Mouse (Mus musculus): Measurements from ENCODE around the gene Cadm1. TPM values are rescaled to one million over a fixed set of nuclear protein-coding genes. Genes with fewer than 3 reads are reported as not detected.

The Cadm1 gene
- polyA plus RNA-seq, 1 experiment from 2014 or later: 96.0 TPM

GRCm38 (mm10) chr9:47867474-47867873 is 337.5 kb downstream of the Cadm1 start:
- Histone ChIP-seq H3K4me1 (replicated peaks; ENCODE audit: control insufficient read depth, insufficient read depth, low read length) (no peaks in the 10 kb centered on the region), H3K27ac (ENCODE audit: low read length) (no peak overlapping the region), H3K9ac (ENCODE audit: low read length) (no peak overlapping the region), H3K27me3 (ENCODE audit: control insufficient read depth, insufficient read depth, low read depth, low read length) (no peaks in the 10 kb centered on the region), H3K36me3 (ENCODE audit: control insufficient read depth, insufficient read depth, low read length) (no peaks in the 10 kb centered on the region), H3K4me2 (ENCODE audit: low read depth, low read length) (no peak overlapping the region), H3K4me3 (ENCODE audit: low read length) (no peak overlapping the region), H3K9me3 (ENCODE audit: control insufficient read depth, low read length) (no peaks in the 10 kb centered on the region)
- ATAC-seq (ENCODE audit: low read depth): no peak
- WGBS: 90% methylated on average over 7 of the region's 7 CpGs

GRCm38 (mm10) chr9:47869661-47870060 is 339.7 kb downstream of the Cadm1 start:
- no peak overlapping the region for H3K4me3 ChIP-seq (ENCODE audit: low read length)
- ATAC-seq (ENCODE audit: low read depth): no peak
- no peaks in the 10 kb centered on the region for H3K36me3 ChIP-seq (ENCODE audit: control insufficient read depth, insufficient read depth, low read length)
- no peak overlapping the region for H3K4me2 ChIP-seq (ENCODE audit: low read depth, low read length)
- no peaks in the 10 kb centered on the region for H3K4me1 ChIP-seq (replicated peaks; ENCODE audit: control insufficient read depth, insufficient read depth, low read length)
- H3K27ac ChIP-seq (ENCODE audit: low read length): no peak overlapping the region
- no peaks in the 10 kb centered on the region for H3K9me3 ChIP-seq (ENCODE audit: control insufficient read depth, low read length)
- 76% methylated on average over 5 of the region's 5 CpGs for WGBS
- H3K9ac ChIP-seq (ENCODE audit: low read length): no peak overlapping the region
- no peaks in the 10 kb centered on the region for H3K27me3 ChIP-seq (ENCODE audit: control insufficient read depth, insufficient read depth, low read depth, low read length)

GRCm38 (mm10) chr9:47876557-47877206 is 346.7 kb downstream of the Cadm1 start:
- 56% methylated on average over 10 of the region's 10 CpGs for WGBS
- ATAC-seq (ENCODE audit: low read depth): no peak
- no peaks in the 10 kb centered on the region for H3K9me3 ChIP-seq (ENCODE audit: control insufficient read depth, low read length)
- H3K36me3 ChIP-seq (ENCODE audit: control insufficient read depth, insufficient read depth, low read length): no peaks in the 10 kb centered on the region
- no peaks in the 10 kb centered on the region for H3K27me3 ChIP-seq (ENCODE audit: control insufficient read depth, insufficient read depth, low read depth, low read length)
- no peaks in the 10 kb centered on the region for H3K4me1 ChIP-seq (replicated peaks; ENCODE audit: control insufficient read depth, insufficient read depth, low read length)
- H3K4me2 ChIP-seq (ENCODE audit: low read depth, low read length): no peak overlapping the region
- no peak overlapping the region for H3K4me3 ChIP-seq (ENCODE audit: low read length)
- no peak overlapping the region for H3K9ac ChIP-seq (ENCODE audit: low read length)
- H3K27ac ChIP-seq (ENCODE audit: low read length): no peak overlapping the region

- no peak for ATAC-seq (ENCODE audit: low read depth)
- Histone ChIP-seq H3K27ac (ENCODE audit: low read length) (no peak overlapping the region), H3K4me2 (ENCODE audit: low read depth, low read length) (no peak overlapping the region), H3K9ac (ENCODE audit: low read length) (no peak overlapping the region), H3K27me3 (ENCODE audit: control insufficient read depth, insufficient read depth, low read depth, low read length) (no peaks in the 10 kb centered on the region), H3K36me3 (ENCODE audit: control insufficient read depth, insufficient read depth, low read length) (no peaks in the 10 kb centered on the region), H3K9me3 (ENCODE audit: control insufficient read depth, low read length) (no peaks in the 10 kb centered on the region), H3K4me1 (replicated peaks; ENCODE audit: control insufficient read depth, insufficient read depth, low read length) (no peaks in the 10 kb centered on the region), H3K4me3 (ENCODE audit: low read length) (no peak overlapping the region)
- WGBS: 73% methylated on average over 8 of the region's 8 CpGs
These were observed 350.2 kb downstream of the Cadm1 start for GRCm38 (mm10) chr9:47880171-47880570.

GRCm38 (mm10) chr9:47882372-47882771 is 352.4 kb downstream of the Cadm1 start:
- no peak for ATAC-seq (ENCODE audit: low read depth)
- no peaks in the 10 kb centered on the region for H3K4me1 ChIP-seq (replicated peaks; ENCODE audit: control insufficient read depth, insufficient read depth, low read length)
- no peak overlapping the region for H3K9ac ChIP-seq (ENCODE audit: low read length)
- no peak overlapping the region for H3K27ac ChIP-seq (ENCODE audit: low read length)
- no peaks in the 10 kb centered on the region for H3K9me3 ChIP-seq (ENCODE audit: control insufficient read depth, low read length)
- no peaks in the 10 kb centered on the region for H3K36me3 ChIP-seq (ENCODE audit: control insufficient read depth, insufficient read depth, low read length)
- H3K4me3 ChIP-seq (ENCODE audit: low read length): no peak overlapping the region
- H3K27me3 ChIP-seq (ENCODE audit: control insufficient read depth, insufficient read depth, low read depth, low read length): no peaks in the 10 kb centered on the region
- no peak overlapping the region for H3K4me2 ChIP-seq (ENCODE audit: low read depth, low read length)
- 25% methylated on average over 11 of the region's 11 CpGs for WGBS

- H3K27ac ChIP-seq (ENCODE audit: low read length): no peak overlapping the region
- no peaks in the 10 kb centered on the region for H3K27me3 ChIP-seq (ENCODE audit: control insufficient read depth, insufficient read depth, low read depth, low read length)
- H3K4me2 ChIP-seq (ENCODE audit: low read depth, low read length): no peak overlapping the region
- no peaks in the 10 kb centered on the region for H3K36me3 ChIP-seq (ENCODE audit: control insufficient read depth, insufficient read depth, low read length)
- ATAC-seq (ENCODE audit: low read depth): no peak
- no peaks in the 10 kb centered on the region for H3K9me3 ChIP-seq (ENCODE audit: control insufficient read depth, low read length)
- 59% methylated on average over 8 of the region's 8 CpGs for WGBS
- H3K4me3 ChIP-seq (ENCODE audit: low read length): no peak overlapping the region
- H3K4me1 ChIP-seq (replicated peaks; ENCODE audit: control insufficient read depth, insufficient read depth, low read length): peaks cover 5% of the 10 kb centered on the region
- H3K9ac ChIP-seq (ENCODE audit: low read length): no peak overlapping the region
These were observed 361.7 kb downstream of the Cadm1 start for GRCm38 (mm10) chr9:47891721-47892120.

- Histone ChIP-seq H3K27ac (ENCODE audit: low read length) (no peak overlapping the region), H3K4me3 (ENCODE audit: low read length) (no peak overlapping the region), H3K27me3 (ENCODE audit: control insufficient read depth, insufficient read depth, low read depth, low read length) (no peaks in the 10 kb centered on the region), H3K36me3 (ENCODE audit: control insufficient read depth, insufficient read depth, low read length) (no peaks in the 10 kb centered on the region), H3K9me3 (ENCODE audit: control insufficient read depth, low read length) (no peaks in the 10 kb centered on the region), H3K4me1 (replicated peaks; ENCODE audit: control insufficient read depth, insufficient read depth, low read length) (peaks cover 5% of the 10 kb centered on the region), H3K9ac (ENCODE audit: low read length) (no peak overlapping the region), H3K4me2 (ENCODE audit: low read depth, low read length) (no peak overlapping the region)
- WGBS: 83% methylated on average over 6 of the region's 6 CpGs
- no peak for ATAC-seq (ENCODE audit: low read depth)
These were observed 363.0 kb downstream of the Cadm1 start for GRCm38 (mm10) chr9:47892995-47893394.

- H3K4me2 ChIP-seq (ENCODE audit: low read depth, low read length): no peak overlapping the region
- peak; percentile 59 for ATAC-seq (ENCODE audit: low read depth)
- peaks cover 5% of the 10 kb centered on the region for H3K4me1 ChIP-seq (replicated peaks; ENCODE audit: control insufficient read depth, insufficient read depth, low read length)
- no peaks in the 10 kb centered on the region for H3K9me3 ChIP-seq (ENCODE audit: control insufficient read depth, low read length)
- no peak overlapping the region for H3K9ac ChIP-seq (ENCODE audit: low read length)
- no peak overlapping the region for H3K27ac ChIP-seq (ENCODE audit: low read length)
- WGBS: 3% methylated on average over 5 of the region's 5 CpGs
- no peak overlapping the region for H3K4me3 ChIP-seq (ENCODE audit: low read length)
- no peaks in the 10 kb centered on the region for H3K36me3 ChIP-seq (ENCODE audit: control insufficient read depth, insufficient read depth, low read length)
- no peaks in the 10 kb centered on the region for H3K27me3 ChIP-seq (ENCODE audit: control insufficient read depth, insufficient read depth, low read depth, low read length)
These were observed 364.1 kb downstream of the Cadm1 start for GRCm38 (mm10) chr9:47894096-47894495.

GRCm38 (mm10) chr9:47894661-47895060 is 364.7 kb downstream of the Cadm1 start:
- no peak; the same call in 1 of the 2 replicates for ATAC-seq (ENCODE audit: low read depth)
- Histone ChIP-seq H3K9ac (ENCODE audit: low read length) (no peak overlapping the region), H3K9me3 (ENCODE audit: control insufficient read depth, low read length) (no peaks in the 10 kb centered on the region), H3K4me2 (ENCODE audit: low read depth, low read length) (no peak overlapping the region), H3K36me3 (ENCODE audit: control insufficient read depth, insufficient read depth, low read length) (no peaks in the 10 kb centered on the region), H3K4me3 (ENCODE audit: low read length) (no peak overlapping the region), H3K4me1 (replicated peaks; ENCODE audit: control insufficient read depth, insufficient read depth, low read length) (peaks cover 5% of the 10 kb centered on the region), H3K27me3 (ENCODE audit: control insufficient read depth, insufficient read depth, low read depth, low read length) (no peaks in the 10 kb centered on the region), H3K27ac (ENCODE audit: low read length) (no peak overlapping the region)
- 15% methylated on average over 7 of the region's 7 CpGs for WGBS

GRCm38 (mm10) chr9:47895121-47895520 is 365.1 kb downstream of the Cadm1 start:
- no peak overlapping the region for H3K4me3 ChIP-seq (ENCODE audit: low read length)
- no peaks in the 10 kb centered on the region for H3K9me3 ChIP-seq (ENCODE audit: control insufficient read depth, low read length)
- H3K4me1 ChIP-seq (replicated peaks; ENCODE audit: control insufficient read depth, insufficient read depth, low read length): peaks cover 5% of the 10 kb centered on the region
- no peaks in the 10 kb centered on the region for H3K36me3 ChIP-seq (ENCODE audit: control insufficient read depth, insufficient read depth, low read length)
- H3K27me3 ChIP-seq (ENCODE audit: control insufficient read depth, insufficient read depth, low read depth, low read length): no peaks in the 10 kb centered on the region
- no peak; the same call in 1 of the 2 replicates for ATAC-seq (ENCODE audit: low read depth)
- H3K4me2 ChIP-seq (ENCODE audit: low read depth, low read length): no peak overlapping the region
- 15% methylated on average over 9 of the region's 9 CpGs for WGBS
- no peak overlapping the region for H3K9ac ChIP-seq (ENCODE audit: low read length)
- no peak overlapping the region for H3K27ac ChIP-seq (ENCODE audit: low read length)

Measured in lung, embryonic 16.5 days (tissue).